Mouse (Mus musculus) CH12.LX (cell line): ENCODE measurements around the gene Usp7. TPM values are rescaled to one million over a fixed set of nuclear protein-coding genes. Genes with fewer than 3 reads are reported as not detected.
A peak's percentile ranks its signal among the peaks of the same experiment; 100 is the strongest.

Source experiments
- DNase-seq: peaks from one replicate; pipeline ENCODE4 v3.0.0-alpha.2; 2013; ENCODE audit errors: extremely low read depth
- H3K27ac ChIP-seq: 2 replicates; pipeline ENCODE4 v1.5.1; 2012; ENCODE audit warnings: low read depth, mild to moderate bottlenecking, control low read depth, moderate library complexity; ENCODE audit not compliant: insufficient read depth
- H3K27me3 ChIP-seq: replicated peaks from 2 replicates; pipeline ENCODE3; 2012; ENCODE audit warnings: inconsistent platforms
- H3K36me3 ChIP-seq, 2 experiments: replicated peaks in 1 of 2; 2 replicates each; pipeline versions ENCODE3 to v1.6.1; 2012; ENCODE audit warnings: inconsistent platforms in 1 of 2, low read length in 1 of 2, mild to moderate bottlenecking in 1 of 2, mixed read lengths in 1 of 2, moderate library complexity in 1 of 2; ENCODE audit not compliant: control insufficient read depth in 1 of 2, insufficient read depth in 1 of 2
- H3K4me1 ChIP-seq, 2 experiments: 2 replicates each; pipeline ENCODE4 v1.6.1; 2012; ENCODE audit warnings: inconsistent platforms in 1 of 2, moderate library complexity in 1 of 2; ENCODE audit not compliant: insufficient read depth in 2 of 2, control insufficient read depth in 1 of 2
- H3K4me2 ChIP-seq: 2 replicates; pipeline ENCODE4 v1.6.1; 2012; ENCODE audit warnings: low read depth, mild to moderate bottlenecking, control low read depth; ENCODE audit not compliant: poor library complexity, insufficient read depth, severe bottlenecking
- H3K4me3 ChIP-seq, 3 experiments: fragments of 150-350 bp in 1 of 3; sonication (generic) in 1 of 3; replicated peaks in 1 of 3; 2 replicates each; pipeline versions ENCODE3 to v1.5.1; 2011 to 2012; ENCODE audit warnings: low read depth in 2 of 3, low read length in 2 of 3, mild to moderate bottlenecking in 2 of 3, moderate library complexity in 2 of 3, control low read depth in 1 of 3, improper control_type of control experiment in 1 of 3, inconsistent platforms in 1 of 3, mixed read lengths in 1 of 3; ENCODE audit not compliant: poor library complexity in 1 of 3
- H3K79me2 ChIP-seq: replicated peaks from 2 replicates; pipeline ENCODE4 v1.6.1; 2012; ENCODE audit warnings: mild to moderate bottlenecking, moderate library complexity; ENCODE audit not compliant: control insufficient read depth, poor library complexity, insufficient read depth, severe bottlenecking; ENCODE audit errors: extremely low read depth
- H3K9ac ChIP-seq: 2 replicates; pipeline ENCODE4 v1.6.1; 2012; ENCODE audit warnings: low read depth, mild to moderate bottlenecking, control low read depth, moderate library complexity; ENCODE audit not compliant: insufficient read depth
- H3K9me3 ChIP-seq: replicated peaks from 2 replicates; pipeline ENCODE3; 2012; ENCODE audit warnings: low read length, inconsistent platforms, mixed read lengths
- BHLHE40 ChIP-seq: IDR thresholded peaks from 2 replicates; pipeline ENCODE4 v1.6.1; 2011; ENCODE audit warnings: mild to moderate bottlenecking, low read depth, low read length, improper control_type of control experiment
- CHD1 ChIP-seq: IDR thresholded peaks from 2 replicates; pipeline ENCODE4 v1.6.1; 2012; ENCODE audit warnings: low read depth, low read length, improper control_type of control experiment, inconsistent platforms
- CHD2 ChIP-seq: IDR thresholded peaks from 2 replicates; pipeline ENCODE4 v1.6.1; 2011; ENCODE audit warnings: low read length, improper control_type of control experiment
- EP300 ChIP-seq: IDR thresholded peaks from 2 replicates; pipeline ENCODE4 v1.6.1; 2011; ENCODE audit warnings: low read length, improper control_type of control experiment
- GABPA ChIP-seq: IDR thresholded peaks from 2 replicates; pipeline ENCODE4 v1.6.1; 2012; ENCODE audit warnings: low read depth, low read length, improper control_type of control experiment, inconsistent platforms; ENCODE audit not compliant: insufficient replicate concordance
- JUN ChIP-seq: IDR thresholded peaks from 2 replicates; pipeline ENCODE4 v1.6.1; 2011; ENCODE audit warnings: low read depth, mild to moderate bottlenecking, low read length, improper control_type of control experiment, moderate library complexity; ENCODE audit not compliant: insufficient read depth
- KAT2A ChIP-seq: IDR thresholded peaks from 2 replicates; pipeline ENCODE4 v1.6.1; 2012; ENCODE audit warnings: low read length, improper control_type of control experiment, inconsistent platforms; ENCODE audit not compliant: insufficient replicate concordance
- MAFK ChIP-seq: IDR thresholded peaks from 2 replicates; pipeline ENCODE4 v1.6.1; 2011; ENCODE audit warnings: low read length, improper control_type of control experiment; ENCODE audit not compliant: insufficient replicate concordance
- MAX ChIP-seq: IDR thresholded peaks from 2 replicates; pipeline ENCODE4 v1.6.1; 2011; ENCODE audit warnings: low read length, improper control_type of control experiment
- MAZ ChIP-seq: IDR thresholded peaks from 2 replicates; pipeline ENCODE4 v1.6.1; 2012; ENCODE audit warnings: low read depth, mild to moderate bottlenecking, inconsistent platforms, low read length, improper control_type of control experiment, moderate library complexity
- NELFE ChIP-seq: IDR thresholded peaks from 2 replicates; pipeline ENCODE4 v1.6.1; 2011; ENCODE audit warnings: low read depth, low read length, improper control_type of control experiment
- PAX5 ChIP-seq: IDR thresholded peaks from 2 replicates; pipeline ENCODE4 v1.6.1; 2012; ENCODE audit warnings: low read length, inconsistent platforms, mixed read lengths
- POLR2A ChIP-seq: IDR thresholded peaks from 2 replicates; pipeline ENCODE4 v1.6.1; 2011; ENCODE audit warnings: low read depth, mild to moderate bottlenecking, improper control_type of control experiment, low read length
- POLR2AphosphoS2 ChIP-seq: IDR thresholded peaks from 2 replicates; pipeline ENCODE4 v1.6.1; 2011; ENCODE audit warnings: low read depth, low read length, improper control_type of control experiment
- RCOR1 ChIP-seq: conservative IDR thresholded peaks from 2 replicates; pipeline ENCODE4 v1.6.1; 2012; ENCODE audit warnings: low read depth, mild to moderate bottlenecking, inconsistent platforms, low read length, improper control_type of control experiment
- TCF12 ChIP-seq: IDR thresholded peaks from 2 replicates; pipeline ENCODE4 v1.6.1; 2014; ENCODE audit warnings: low read depth, mild to moderate bottlenecking, inconsistent platforms, low read length, improper control_type of control experiment
- USF1 ChIP-seq: IDR thresholded peaks from 2 replicates; pipeline ENCODE4 v1.6.1; 2014; ENCODE audit warnings: low read depth, mild to moderate bottlenecking, inconsistent platforms, low read length, improper control_type of control experiment
- USF2 ChIP-seq: conservative IDR thresholded peaks from 2 replicates; pipeline ENCODE4 v1.6.1; 2011; ENCODE audit warnings: low read depth, low read length, improper control_type of control experiment
- ZC3H11A ChIP-seq: IDR thresholded peaks from 2 replicates; pipeline ENCODE4 v1.6.1; 2012; ENCODE audit warnings: low read depth, mild to moderate bottlenecking, inconsistent platforms, low read length, improper control_type of control experiment
- ZKSCAN1 ChIP-seq: IDR thresholded peaks from 2 replicates; pipeline ENCODE4 v1.6.1; 2012; ENCODE audit warnings: low read depth, inconsistent platforms, low read length, improper control_type of control experiment, borderline replicate concordance
- ZNF384 ChIP-seq: IDR thresholded peaks from 2 replicates; pipeline ENCODE4 v1.6.1; 2012; ENCODE audit warnings: low read depth, low read length, improper control_type of control experiment, inconsistent platforms
- dilution Hi-C: fragments of 300-500 bp; cut with MboI; formaldehyde crosslinking; loops from 2 replicates; pipeline ENCODE4 v1.14.3; 2020; ENCODE audit warnings: low sequenced_read_pairs; ENCODE audit not compliant: extremely low pct_unique_long_range_greater_than_20kb, extremely low pct_ligation_motif_present
- in situ Hi-C: fragments of 300-500 bp; cut with MboI; formaldehyde crosslinking; loops from 3 replicates; pipeline ENCODE4 v1.14.3; 2019; ENCODE audit warnings: low sequenced_read_pairs, low pct_ligation_motif_present, low pct_unique_long_range_greater_than_20kb, mixed read lengths
- polyA plus RNA-seq: library from polyadenylated mRNA; unstranded; fragments of >175 nt; gene quantifications from 2 replicates; pipeline ENCODE4 v1.2.1, GENCODE M21; 2012; ENCODE audit warnings: low read depth; ENCODE audit not compliant: insufficient read length
- total RNA-seq, 2 experiments: library from RNA; depleted of rRNA; stranded (reverse); fragments of 300-350 nt in 1 of 2; fragments of >200 nt in 1 of 2; gene quantifications; 2 replicates each; pipeline ENCODE4 v1.2.3; 2012 to 2014

Gene Usp7
- total and polyA plus RNA-seq, 3 experiments: 113 to 169 (median 143) TPM

DNA sequence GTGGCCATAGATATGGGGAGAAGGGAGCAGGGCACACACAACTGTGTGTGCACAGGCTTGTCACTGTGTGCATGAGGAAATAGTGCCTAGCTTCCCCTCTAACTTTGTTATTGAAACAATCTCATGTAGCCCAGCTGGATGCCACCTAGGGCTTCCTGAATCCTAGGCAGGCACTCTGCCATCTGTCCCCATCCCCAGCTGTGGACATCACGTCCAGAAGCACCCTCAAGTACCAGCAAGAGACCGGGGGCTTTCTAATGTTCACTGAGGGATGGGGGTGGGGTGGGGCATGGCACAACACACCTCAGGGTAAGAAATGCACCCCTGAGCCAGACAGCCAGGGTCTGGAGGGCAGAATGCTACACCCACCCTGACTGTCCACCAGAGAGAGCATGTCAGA, 123.7 kb downstream of the Usp7 start:
- Histone ChIP-seq H3K79me2 (no peaks in the 10 kb centered on the region), H3K36me3 (peaks cover 9 to 52% of the 10 kb centered on the region in 2 experiments)

DNA sequence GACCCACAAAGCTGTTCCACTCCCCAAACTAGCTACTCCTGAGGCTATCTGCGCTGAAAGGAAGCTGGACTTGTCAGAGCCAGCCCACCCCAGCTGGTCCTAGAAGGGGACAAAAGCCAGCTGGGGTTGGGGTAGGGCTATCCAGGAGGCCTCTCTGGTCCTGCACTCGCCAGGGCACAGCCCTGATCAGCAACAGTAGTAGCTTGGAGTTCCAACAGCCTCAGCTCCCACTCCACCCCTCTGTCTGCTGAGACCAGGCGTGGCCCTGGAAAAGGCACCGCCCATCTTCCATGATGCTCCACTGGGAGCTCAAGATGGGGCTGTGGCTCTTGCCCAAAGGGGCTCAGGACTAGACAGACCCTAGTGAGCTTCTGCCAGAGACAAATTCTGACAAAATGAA, 124.3 kb downstream of the Usp7 start:
- dilution Hi-C loops (no loop called here), in situ Hi-C loops (no loop called here)
- TF ChIP-seq POLR2A: 0 out of 2 replicates have a peak, but pooled peaks have one; percentile 17
- TF ChIP-seq USF2: no peak
- TF ChIP-seq ZC3H11A: no peak
- no peak overlapping the region for H3K4me2 ChIP-seq
- H3K9ac ChIP-seq: no peak overlapping the region
- H3K4me1 ChIP-seq: peaks cover 27 to 63% of the 10 kb centered on the region in 2 experiments
- no peaks in the 10 kb centered on the region for H3K79me2 ChIP-seq
- DNase-seq: no peak
- H3K9me3 ChIP-seq: no peaks in the 10 kb centered on the region
- no peak overlapping the region for H3K27ac ChIP-seq
- H3K36me3 ChIP-seq: peaks cover 15 to 57% of the 10 kb centered on the region in 2 experiments
- H3K27me3 ChIP-seq: peaks cover 3% of the 10 kb centered on the region
- no peak overlapping the region for H3K4me3 ChIP-seq

More for the DNA sequence above, 123.7 kb downstream of the Usp7 start:
- peaks cover 27 to 68% of the 10 kb centered on the region in 2 experiments for H3K4me1 ChIP-seq
- H3K4me2 ChIP-seq: no peak overlapping the region
- DNase-seq: no peak
- no peaks in the 10 kb centered on the region for H3K9me3 ChIP-seq
- H3K4me3 ChIP-seq: no peak overlapping the region
- TF ChIP-seq USF1 (no peak), CHD1 (no peak), RCOR1 (no peak), NELFE (no peak), ZKSCAN1 (no peak), EP300 (no peak), BHLHE40 (no peak), MAFK (no peak), TCF12 (no peak), CHD2 (no peak), JUN (no peak), POLR2A (no peak), POLR2AphosphoS2 (no peak), MAX (no peak), GABPA (no peak), ZNF384 (no peak), MAZ (no peak), ZC3H11A (no peak), PAX5 (no peak), KAT2A (no peak)
- peaks cover 9% of the 10 kb centered on the region for H3K27me3 ChIP-seq
- no peak overlapping the region for H3K9ac ChIP-seq
- in situ Hi-C loops: no loop called here
- no peak overlapping the region for H3K27ac ChIP-seq
- dilution Hi-C loops: no loop called here
